Mouse (Mus musculus) bone marrow macrophage, adult 2 months (primary cell): ENCODE measurements around the gene Ifit1bl1.
"Not testable (repeated sequence)": the region's sequence is repeated elsewhere in the genome, so short reads cannot be mapped to it uniquely, and the experiment has no call there.

ENCODE experiments used
- CTCF ChIP-seq: IDR thresholded peaks from 2 replicates; pipeline ENCODE4 v1.5.1; 2012; ENCODE audit warnings: low read depth, mild to moderate bottlenecking, low read length, moderate library complexity
- POLR2A ChIP-seq: IDR thresholded peaks from 2 replicates; pipeline ENCODE4 v1.6.1; 2012; ENCODE audit warnings: mild to moderate bottlenecking, low read depth, low read length, borderline replicate concordance

DNA sequence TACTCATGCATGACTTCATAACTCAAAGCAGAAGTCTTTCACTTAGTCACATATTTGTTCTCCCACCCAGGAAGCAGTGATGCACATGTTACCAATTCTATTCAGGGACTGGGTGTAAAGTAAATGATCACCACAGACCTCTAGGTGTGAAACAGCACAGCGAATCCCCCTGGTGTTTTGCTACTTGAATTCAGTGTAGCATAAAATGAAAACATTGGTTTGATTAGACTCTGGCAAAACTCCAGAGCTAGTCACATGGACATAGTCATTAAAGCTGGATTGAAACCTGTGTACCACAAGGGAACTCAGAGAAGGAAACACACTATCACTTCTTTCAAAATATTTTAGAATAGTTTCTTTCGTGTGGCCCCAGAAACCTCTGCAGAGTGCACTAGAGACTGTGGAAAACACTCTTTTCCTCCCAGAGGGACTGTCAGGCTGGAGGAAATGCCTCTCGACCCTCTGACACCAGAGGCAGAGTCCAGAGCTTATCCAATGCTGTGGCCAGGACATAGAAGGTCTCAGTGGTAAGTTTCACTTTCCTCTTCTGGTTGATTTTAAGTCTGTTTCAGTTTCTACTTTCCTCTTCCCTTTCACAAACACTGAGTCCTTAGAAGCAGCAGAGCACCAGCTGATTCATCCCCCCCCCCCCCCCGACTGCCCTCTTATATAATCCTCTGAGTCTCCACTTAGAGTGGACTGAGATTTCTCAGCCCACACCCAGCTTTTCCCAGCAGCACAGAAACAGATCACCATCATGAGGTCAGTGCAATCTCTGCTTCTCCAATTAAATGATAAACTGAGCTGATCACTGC lies 5.7 kb upstream of the Ifit1bl1 start, which contains the start of gene Ifit3b:
- not testable (repeated sequence) for TF ChIP-seq CTCF, POLR2A
